7 mouse cellular contexts compared by ENCODE assay signal in the genomic region with DNA sequence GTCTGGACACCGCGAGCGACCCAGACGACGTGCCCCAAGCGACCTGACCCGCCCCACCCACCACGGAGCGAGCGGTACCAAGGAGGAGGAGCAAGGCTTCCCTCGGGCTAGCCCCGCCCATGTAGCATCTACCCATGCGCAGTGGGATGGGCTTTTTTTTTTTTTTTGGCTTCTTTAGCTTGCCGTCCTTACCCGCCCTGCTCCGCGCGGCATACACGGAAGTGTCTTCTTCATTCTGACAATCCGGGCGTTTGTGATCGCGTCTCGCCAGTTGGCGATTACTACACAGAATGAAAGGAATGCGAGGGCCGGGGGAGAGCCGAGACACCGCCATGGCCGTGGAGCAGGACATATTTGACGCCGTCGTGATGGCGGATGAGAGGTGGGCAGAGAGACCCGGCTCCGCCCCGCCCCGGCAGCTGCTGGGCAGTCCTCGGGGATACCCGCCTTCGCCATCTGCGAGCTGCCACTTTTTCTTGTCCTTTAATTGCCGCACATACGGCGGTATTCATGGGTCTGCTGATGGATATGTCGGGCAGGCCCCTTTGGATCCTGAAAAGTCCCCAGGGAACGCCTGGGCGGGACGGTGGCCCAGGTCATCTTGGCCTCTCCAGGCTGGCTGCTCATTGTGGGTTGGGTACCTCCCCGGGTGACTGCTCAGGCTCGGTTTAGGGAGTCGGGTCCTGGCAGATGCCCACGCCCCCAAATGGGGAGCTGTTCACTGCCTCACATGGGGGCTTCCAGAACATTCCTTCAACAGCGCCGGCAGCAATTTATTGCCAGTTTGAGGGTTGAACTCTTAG. TPM values are rescaled to one million over a fixed set of nuclear protein-coding genes. Genes with fewer than 3 reads are reported as not detected.
A peak's percentile ranks its signal among the peaks of the same experiment; 100 is the strongest.
DNase-seq lines count a peak whose midpoint lies in the region; ATAC-seq lines count a peak whose summit lies in the region.

A gene (plus strand): TSS at position 153 of the 803 bp plus-strand sequence.

- WGBS in intestine, embryonic 16.5 days, result under 1% methylated on average over 55 of the region's 55 CpGs
- under 1% methylated on average over 55 of the region's 55 CpGs for WGBS in limb, embryonic 10.5 days
- 1% methylated on average over 55 of the region's 55 CpGs for whole genome bisulfite sequencing in midbrain, embryonic 13.5 days

- peak; percentile 91 for DNase-seq in adrenal gland, postnatal 10 days
- DNase-seq in embryo, embryonic 11.5 days (ENCODE audit: low read depth, low spot score), result peak; percentile 87
- peak; percentile 88 to 89 for DNase-seq in gastrocnemius, postnatal 36 days
- peak; percentile 88 for DNase-seq in limb, embryonic 10.5 days (ENCODE audit: low spot score)
- DNase-seq in spleen, adult 12 weeks (ENCODE audit: low spot score), result peak; percentile 81

- peak within 1 kb of the TSS; percentile 89 for H3K9ac ChIP-seq in intestine, embryonic 16.5 days (ENCODE audit: low read depth, low read length)
- peak within 1 kb of the TSS; percentile 82 for H3K9ac ChIP-seq in midbrain, embryonic 13.5 days (replicated peaks)

- peak within 1 kb of the TSS; percentile 76; the same call in 1 of the 2 replicates for H3K27ac ChIP-seq in intestine, embryonic 16.5 days (ENCODE audit: low read length)
- peak within 1 kb of the TSS; percentile 86 for H3K27ac ChIP-seq in limb, embryonic 10.5 days
- H3K27ac ChIP-seq in midbrain, embryonic 13.5 days, result peak within 1 kb of the TSS; percentile 78

- intact Hi-C loops in gastrocnemius, postnatal 36 days (cut with DNase I), result no loop called here

- H3K4me2 ChIP-seq in intestine, embryonic 16.5 days (ENCODE audit: low read depth, low read length), result peak within 1 kb of the TSS; percentile 95
- H3K4me2 ChIP-seq in midbrain, embryonic 13.5 days (replicated peaks), result peak within 1 kb of the TSS; percentile 85

- H3K9me3 ChIP-seq in intestine, embryonic 16.5 days (ENCODE audit: control insufficient read depth, low read length), result no peaks in the 10 kb centered on the region
- no peaks in the 10 kb centered on the region for H3K9me3 ChIP-seq in limb, embryonic 10.5 days (replicated peaks)
- H3K9me3 ChIP-seq in midbrain, embryonic 13.5 days, result no peaks in the 10 kb centered on the region

- H3K36me3 ChIP-seq in intestine, embryonic 16.5 days (ENCODE audit: control insufficient read depth, insufficient read depth, low read length), result peaks cover 10% of the 10 kb centered on the region; the same call in 1 of the 2 replicates
- peaks cover 26% of the 10 kb centered on the region for H3K36me3 ChIP-seq in limb, embryonic 10.5 days
- peaks cover 33% of the 10 kb centered on the region for H3K36me3 ChIP-seq in midbrain, embryonic 13.5 days

- peaks cover 9% of the 10 kb centered on the region for H3K4me1 ChIP-seq in intestine, embryonic 16.5 days (ENCODE audit: control insufficient read depth, insufficient read depth, low read length)
- H3K4me1 ChIP-seq in limb, embryonic 10.5 days, result peaks cover 10% of the 10 kb centered on the region
- H3K4me1 ChIP-seq in midbrain, embryonic 13.5 days (replicated peaks), result peaks cover 19% of the 10 kb centered on the region

- ATAC-seq in intestine, embryonic 16.5 days, result peak; percentile 97
- peak; percentile 95 for ATAC-seq in midbrain, embryonic 13.5 days

- H3K4me3 ChIP-seq in intestine, embryonic 16.5 days (ENCODE audit: low read length), result peak within 1 kb of the TSS; percentile 87
- peak within 1 kb of the TSS; percentile 93 for H3K4me3 ChIP-seq in limb, embryonic 10.5 days
- peak within 1 kb of the TSS; percentile 76 for H3K4me3 ChIP-seq in midbrain, embryonic 13.5 days (replicated peaks)

- H3K27me3 ChIP-seq in intestine, embryonic 16.5 days (replicated peaks; ENCODE audit: control insufficient read depth, insufficient read depth, low read length), result no peaks in the 10 kb centered on the region
- H3K27me3 ChIP-seq in limb, embryonic 10.5 days (ENCODE audit: low read depth, poor library complexity, severe bottlenecking), result no peaks in the 10 kb centered on the region
- H3K27me3 ChIP-seq in midbrain, embryonic 13.5 days, result no peaks in the 10 kb centered on the region

RNA-seq across cellular contexts. Expression of the gene that starts here (rescaled TPM):
- total RNA-seq in adrenal gland, postnatal 10 days (2021), result 10 to 100 TPM; 25.6 to 26.2 TPM
- 1 to 10 TPM; 6.8 to 7.2 TPM for total RNA-seq in gastrocnemius, postnatal 36 days (2021)
- polyA plus RNA-seq in intestine, embryonic 16.5 days (2015; fragmentation: Nextera tagmentation; extraction: Ambion mirVana), result 22.7 and 24.4 TPM in 2 replicates
- 23.4 and 27.2 TPM in 2 replicates for polyA plus RNA-seq in limb, embryonic 10.5 days (2016; fragmentation: Nextera tagmentation; extraction: Ambion mirVana)
- 36.4 and 37.8 TPM in 2 replicates for polyA plus RNA-seq in midbrain, embryonic 13.5 days (2015; fragmentation: Nextera tagmentation; extraction: Ambion mirVana)

Comparison
In these comparisons a context has a peak if more than half of its experiments do, and no peak if none do; other contexts are left out.
1. Peak in every context shown above with its lines: DNase-seq, ATAC-seq, H3K4me3 ChIP-seq and H3K27ac ChIP-seq.